Mouse (Mus musculus): Measurements from ENCODE around the gene Htr1d. TPM values are rescaled to one million over a fixed set of nuclear protein-coding genes. Genes with fewer than 3 reads are reported as not detected.

Htr1d gene
- not detected for total RNA-seq (2021)
- long read RNA-seq, experiment 1: 0 reads
- long read RNA-seq, experiment 2: 0 reads

GRCm38 (mm10) chr4:136423224-136423623 lies at the start of gene Htr1d:
Gene Htr1d, plus strand, starts transcription at chr4:136423524.
- DNase-seq: no peak
- intact Hi-C loops (cut with DNase I): no loop called here

GRCm38 (mm10) chr4:136377001-136377400 lies 46.3 kb upstream of the Htr1d start:
- no peak for DNase-seq
- intact Hi-C loops (cut with DNase I): no loop called here

- no peak for DNase-seq
- intact Hi-C loops (cut with DNase I): no loop called here
Observed at GRCm38 (mm10) chr4:136383052-136383451, 40.3 kb upstream of the Htr1d start.

GRCm38 (mm10) chr4:136383839-136384238 lies 39.5 kb upstream of the Htr1d start:
- intact Hi-C loops (cut with DNase I): no loop called here
- DNase-seq: no peak

- intact Hi-C loops (cut with DNase I): no loop called here
- DNase-seq: no peak
Observed at GRCm38 (mm10) chr4:136387261-136387660, 36.1 kb upstream of the Htr1d start.

- intact Hi-C loops (cut with DNase I): no loop called here
- DNase-seq: no peak
Observed at GRCm38 (mm10) chr4:136401806-136402205, 21.5 kb upstream of the Htr1d start.

- DNase-seq: no peak
- intact Hi-C loops (cut with DNase I): no loop called here
Observed at GRCm38 (mm10) chr4:136407831-136408230, 15.5 kb upstream of the Htr1d start.

GRCm38 (mm10) chr4:136411995-136412765 lies 11.1 kb upstream of the Htr1d start:
- no peak for DNase-seq
- intact Hi-C loops (cut with DNase I): no loop called here

GRCm38 (mm10) chr4:136415477-136415876 lies 7.8 kb upstream of the Htr1d start:
- intact Hi-C loops (cut with DNase I): no loop called here
- no peak for DNase-seq

- intact Hi-C loops (cut with DNase I): no loop called here
- DNase-seq: no peak
Observed at GRCm38 (mm10) chr4:136418962-136419361, 4.4 kb upstream of the Htr1d start.

- intact Hi-C loops (cut with DNase I): no loop called here
- no peak for DNase-seq
Observed at GRCm38 (mm10) chr4:136419386-136419785, 3.9 kb upstream of the Htr1d start.

GRCm38 (mm10) chr4:136424120-136424999 lies 1.0 kb downstream of the Htr1d start:
- intact Hi-C loops (cut with DNase I): no loop called here
- DNase-seq: no peak

- DNase-seq: no peak
- intact Hi-C loops (cut with DNase I): no loop called here
Observed at GRCm38 (mm10) chr4:136425000-136425288, 1.6 kb downstream of the Htr1d start.

- intact Hi-C loops (cut with DNase I): no loop called here
- no peak for DNase-seq
Observed at GRCm38 (mm10) chr4:136430609-136431375, 7.5 kb downstream of the Htr1d start.

- intact Hi-C loops (cut with DNase I): no loop called here
- DNase-seq: no peak
Observed at GRCm38 (mm10) chr4:136431376-136431693, 8.0 kb downstream of the Htr1d start.

GRCm38 (mm10) chr4:136434029-136434428 lies 10.7 kb downstream of the Htr1d start:
- intact Hi-C loops (cut with DNase I): no loop called here
- DNase-seq: no peak

GRCm38 (mm10) chr4:136439106-136439505 lies 15.8 kb downstream of the Htr1d start:
- intact Hi-C loops (cut with DNase I): no loop called here
- no peak for DNase-seq

GRCm38 (mm10) chr4:136441354-136442043 lies 18.2 kb downstream of the Htr1d start:
- intact Hi-C loops (cut with DNase I): no loop called here
- DNase-seq: no peak

- intact Hi-C loops (cut with DNase I): no loop called here
- no peak for DNase-seq
Observed at GRCm38 (mm10) chr4:136444561-136444960, 21.2 kb downstream of the Htr1d start.

- intact Hi-C loops (cut with DNase I): no loop called here
Observed at GRCm38 (mm10) chr4:136449795-136450194, 26.5 kb downstream of the Htr1d start.

GRCm38 (mm10) chr4:136450271-136450670 lies 26.9 kb downstream of the Htr1d start:
- no peak for DNase-seq
- intact Hi-C loops (cut with DNase I): no loop called here

More at GRCm38 (mm10) chr4:136449795-136450194, 26.5 kb downstream of the Htr1d start:
- no peak for DNase-seq

Measured in gastrocnemius, postnatal 36 days (tissue).